Comparison of ENCODE assay signal across 23 mouse cellular contexts in the genomic region with DNA sequence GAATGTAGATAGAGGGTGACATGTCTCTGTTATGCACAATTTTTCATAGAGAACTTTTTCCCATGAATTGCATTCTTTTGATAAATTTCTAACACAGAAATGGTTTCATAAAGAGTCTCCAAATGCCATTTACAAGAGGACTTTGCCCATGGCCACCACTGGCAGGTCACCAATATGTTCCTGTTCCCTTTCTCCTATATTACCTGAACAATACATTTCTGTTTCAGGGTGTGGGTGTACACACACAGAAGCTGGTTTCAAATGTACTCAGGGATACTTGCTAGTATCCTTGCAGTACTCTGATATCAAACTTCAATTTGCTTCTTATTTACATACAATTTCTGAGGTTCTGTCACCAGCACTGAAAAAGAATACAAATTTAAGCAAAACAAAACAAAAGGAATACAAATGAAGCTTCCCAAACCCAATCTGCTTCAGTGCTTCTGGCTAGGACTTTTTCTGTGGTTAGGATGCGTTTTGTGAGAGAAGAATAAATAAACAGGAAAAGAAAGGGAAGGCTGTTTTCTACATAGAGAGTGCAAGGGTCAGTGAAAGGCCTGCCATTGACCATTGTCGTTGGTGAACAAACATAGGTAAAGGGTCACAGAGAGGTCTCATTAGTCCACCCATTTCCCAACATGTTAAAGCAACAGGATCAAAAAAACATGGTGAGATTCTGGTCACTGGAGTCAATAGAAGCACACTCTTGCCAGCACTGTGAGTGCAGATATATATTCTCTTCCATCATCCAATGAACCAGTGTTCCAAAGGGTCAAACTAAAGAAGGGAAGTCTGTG. TPM values are rescaled to one million over a fixed set of nuclear protein-coding genes. Genes with fewer than 3 reads are reported as not detected.
"Had no signal": no experiment of that assay in that cellular context is flagged by ENCODE, and none has a peak within 500 bp of the region (broad histone marks: within the 10 kb centered on the region; RNA-seq: fewer than 3 reads in every experiment).

No protein-coding gene starts in this region.

- DNase-seq: kidney, adult 9 months; kidney, postnatal 14 days; kidney, postnatal 4 days; layer of hippocampus, postnatal 36 days; lung, adult 2 months; right cerebral cortex, adult 18-20 months; right cerebral cortex, postnatal 25 days; spleen, adult 18-20 months; thymus, adult 18-20 months; thymus, postnatal 36 days had no signal

- H3K9ac ChIP-seq: midbrain, embryonic 12.5 days; midbrain, embryonic 15.5 days; neural tube, embryonic 12.5 days; neural tube, embryonic 15.5 days; stomach, embryonic 15.5 days had no signal

- H3K27ac ChIP-seq: left cerebral cortex, adult 2 months; macrophage; midbrain, embryonic 12.5 days; midbrain, embryonic 15.5 days; neural tube, embryonic 12.5 days; neural tube, embryonic 15.5 days; stomach, embryonic 15.5 days had no signal

- H3K36me3 ChIP-seq: midbrain, embryonic 12.5 days; midbrain, embryonic 15.5 days; neural tube, embryonic 12.5 days; neural tube, embryonic 15.5 days; stomach, embryonic 15.5 days had no signal

- ATAC-seq: inflammation-experienced regulatory T-cells, adult 6 months; intestine, embryonic 16.5 days; midbrain, embryonic 15.5 days had no signal

- H3K27me3 ChIP-seq: midbrain, embryonic 15.5 days; neural tube, embryonic 12.5 days; neural tube, embryonic 15.5 days; stomach, embryonic 15.5 days had no signal

- H3K4me1 ChIP-seq: neural tube, embryonic 12.5 days had no signal

- H3K4me3 ChIP-seq: left cerebral cortex, adult 2 months; midbrain, embryonic 12.5 days; midbrain, embryonic 15.5 days; neural tube, embryonic 12.5 days; neural tube, embryonic 15.5 days; stomach, embryonic 15.5 days had no signal

- H3K4me2 ChIP-seq: midbrain, embryonic 12.5 days; midbrain, embryonic 15.5 days; neural tube, embryonic 12.5 days; neural tube, embryonic 15.5 days; stomach, embryonic 15.5 days had no signal

- H3K9me3 ChIP-seq: midbrain, embryonic 12.5 days; midbrain, embryonic 15.5 days; neural tube, embryonic 12.5 days; neural tube, embryonic 15.5 days; stomach, embryonic 15.5 days had no signal

RNA-seq across cellular contexts. Expression of gene Gm4952, which starts 1.1 kb away (rescaled TPM):
- polyA plus RNA-seq: inflammation-experienced regulatory T-cells, adult 6 months; limb, embryonic 11.5 days; lung, adult 2 months; macrophage; midbrain, embryonic 12.5 days; neural tube, embryonic 12.5 days; testis, adult 2 months; urinary bladder, adult 2 months had no signal

RNA-seq across cellular contexts. Expression of gene Glyat, which starts 32.2 kb away (rescaled TPM):
- polyA plus RNA-seq: inflammation-experienced regulatory T-cells, adult 6 months; limb, embryonic 11.5 days; lung, adult 2 months; lung, embryonic 16.5 days; macrophage; midbrain, embryonic 12.5 days; midbrain, embryonic 15.5 days; neural tube, embryonic 12.5 days; stomach, embryonic 15.5 days; testis, adult 2 months had no signal
